Mouse (Mus musculus): ENCODE data around the gene Wdr83os. TPM values are rescaled to one million over a fixed set of nuclear protein-coding genes. Genes with fewer than 3 reads are reported as not detected.

Wdr83os gene
- polyA plus RNA-seq (2012; rRNA removed), result 138 and 173 TPM in 2 replicates

DNA sequence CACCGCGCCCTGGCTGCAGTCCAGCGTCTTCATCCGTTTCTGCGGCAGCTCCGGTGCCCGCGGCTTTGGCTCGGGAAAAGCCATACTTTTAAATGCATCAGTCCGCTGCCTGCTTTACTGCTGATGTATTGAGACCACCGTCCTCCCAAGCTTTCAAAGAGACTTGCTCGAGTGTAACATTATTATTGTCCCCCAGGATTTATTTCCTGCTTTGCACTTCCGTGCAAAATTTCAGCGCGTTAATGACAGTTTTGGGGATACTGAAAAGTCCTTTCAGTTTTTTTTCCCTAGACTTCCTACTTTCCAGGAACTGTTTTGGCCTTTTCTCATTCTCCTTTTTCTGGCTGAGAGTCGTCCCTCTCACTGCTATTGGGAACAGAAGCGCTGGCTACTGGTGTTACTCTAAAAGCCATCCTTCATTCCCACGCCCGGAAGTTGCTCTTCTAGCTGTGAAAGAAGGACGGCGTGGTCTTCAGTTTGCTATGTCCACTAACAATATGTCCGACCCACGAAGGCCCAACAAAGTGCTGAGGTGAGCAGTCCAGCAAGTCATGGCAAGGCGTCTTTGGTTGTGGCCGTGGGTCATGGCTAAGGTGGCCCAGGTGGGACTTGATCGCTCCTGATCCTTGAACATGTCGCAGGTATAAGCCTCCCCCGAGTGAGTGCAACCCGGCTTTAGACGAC is at the start of gene Wdr83os:
Wdr83os (plus strand) TSS at position 209 of the 684 bp plus-strand sequence.

GRCm38 (mm10) chr8:85036718-85037365 is 43.7 kb upstream of the Wdr83os start, which contains the start of gene Tnpo2:
Tnpo2 (plus strand) TSS chr8:85036915.

GRCm38 (mm10) chr8:85059879-85060616 is 20.5 kb upstream of the Wdr83os start, which contains the start of gene Fbxw9:
Fbxw9 (plus strand) TSS chr8:85060055.

GRCm38 (mm10) chr8:85067982-85068381 is 12.6 kb upstream of the Wdr83os start, which contains the start of gene Gm5741:
Gm5741 (minus strand) TSS chr8:85067982.

GRCm38 (mm10) chr8:85071514-85072281 is 8.8 kb upstream of the Wdr83os start, which contains the start of gene Dhps:
Dhps (plus strand) TSS chr8:85071757.

DNA sequence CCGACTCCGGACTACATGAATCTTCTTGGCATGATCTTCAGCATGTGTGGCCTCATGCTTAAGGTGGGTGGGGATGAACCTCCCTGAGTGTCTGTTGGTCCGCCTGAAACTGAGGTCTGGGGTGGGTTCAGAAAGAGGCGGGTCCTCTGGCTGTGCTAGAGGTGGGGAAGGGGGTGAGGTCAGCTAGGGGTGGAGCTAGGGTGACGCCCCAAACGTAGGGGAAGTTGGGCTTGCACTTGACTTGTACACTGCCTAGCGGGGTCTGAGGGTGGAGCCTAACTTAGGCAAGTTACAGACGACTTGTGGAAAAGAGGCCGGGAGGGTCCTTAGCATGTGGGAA is 646 bp downstream of the Wdr83os start, which contains the start of gene Wdr83:
Wdr83 (minus strand) TSS at position 91 of the 340 bp plus-strand sequence.

DNA sequence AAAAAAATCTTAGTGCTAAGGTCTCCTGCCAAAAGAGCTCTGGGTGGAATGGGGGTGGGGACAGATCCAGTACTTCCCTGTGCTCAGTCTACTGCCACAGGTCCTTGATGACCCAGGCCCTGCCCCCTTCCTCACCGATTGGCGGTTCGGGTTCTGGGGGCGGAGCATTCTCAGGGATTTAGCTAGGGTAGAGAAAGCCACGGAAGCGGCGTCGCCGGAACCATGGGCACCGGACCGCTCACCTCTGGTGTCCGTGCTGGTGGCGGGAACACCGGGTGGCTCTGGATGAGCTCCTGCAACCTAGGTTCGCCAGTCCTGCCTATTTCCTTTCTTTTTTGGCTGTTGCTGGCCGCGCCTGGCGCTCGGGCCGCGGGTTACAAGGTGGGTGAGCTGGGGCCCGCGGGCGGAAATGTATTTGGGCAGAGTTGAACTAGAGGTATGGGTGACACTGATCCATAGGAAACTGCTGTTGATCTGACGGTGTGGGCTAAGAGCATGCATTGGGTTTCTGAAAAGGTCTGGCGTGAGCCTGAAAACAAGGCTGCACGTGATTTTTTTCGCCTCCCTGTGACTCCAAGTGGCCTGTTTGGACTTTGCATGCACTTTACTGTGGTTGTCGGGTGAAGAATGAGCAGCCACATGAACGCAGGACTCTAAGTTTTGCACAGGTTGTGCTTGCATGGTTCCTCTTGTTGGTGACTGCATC is 2.7 kb downstream of the Wdr83os start, which contains the start of gene Man2b1:
Man2b1 (plus strand) TSS at position 163 of the 706 bp plus-strand sequence.

GRCm38 (mm10) chr8:85122995-85123394 is 42.5 kb downstream of the Wdr83os start, which contains the start of gene Zfp791:
Zfp791 (minus strand) TSS chr8:85123095.

Other genes with a start within 250 kb of the Wdr83os start
- 111 and 172 TPM in 2 replicates for gene Gadd45gip1, start 249.2 kb upstream of the Wdr83os start, polyA plus RNA-seq (2012; rRNA removed)
- gene Rad23a, start 240.1 kb upstream of the Wdr83os start, polyA plus RNA-seq (2012; rRNA removed), result 67.1 and 86.6 TPM in 2 replicates
- 235 and 272 TPM in 2 replicates for gene Calr, start 233.8 kb upstream of the Wdr83os start, polyA plus RNA-seq (2012; rRNA removed)
- 62.9 and 83.9 TPM in 2 replicates for gene Farsa, start 223.8 kb upstream of the Wdr83os start, polyA plus RNA-seq (2012; rRNA removed)
- gene Syce2, start 208.6 kb upstream of the Wdr83os start, polyA plus RNA-seq (2012; rRNA removed), result 9.6 and 13.0 TPM in 2 replicates
- gene Gcdh, start 186.8 kb upstream of the Wdr83os start, polyA plus RNA-seq (2012; rRNA removed), result 119 and 170 TPM in 2 replicates
- 0.68 and 1.3 TPM in 2 replicates for gene Klf1, start 178.8 kb upstream of the Wdr83os start, polyA plus RNA-seq (2012; rRNA removed)
- 14.7 and 22.8 TPM in 2 replicates for gene Dnase2a, start 172.2 kb upstream of the Wdr83os start, polyA plus RNA-seq (2012; rRNA removed)
- 0.17 and 0.18 TPM in 2 replicates for gene Mast1, start 143.4 kb upstream of the Wdr83os start, polyA plus RNA-seq (2012; rRNA removed)
- gene Rtbdn, start 133.7 kb upstream of the Wdr83os start, polyA plus RNA-seq (2012; rRNA removed), result 0.12 and 0.22 TPM in 2 replicates
- 3.0 and 4.6 TPM in 2 replicates for gene Gm49661, start 111.3 kb upstream of the Wdr83os start, polyA plus RNA-seq (2012; rRNA removed)
- 272 and 313 TPM in 2 replicates for gene Prdx2, start 111.2 kb upstream of the Wdr83os start, polyA plus RNA-seq (2012; rRNA removed)
- 71.9 and 104 TPM in 2 replicates for gene Rnaseh2a, start 111.0 kb upstream of the Wdr83os start, polyA plus RNA-seq (2012; rRNA removed)
- 88.0 and 111 TPM in 2 replicates for gene Junb, start 102.0 kb upstream of the Wdr83os start, polyA plus RNA-seq (2012; rRNA removed)
- gene Hook2, start 90.1 kb upstream of the Wdr83os start, polyA plus RNA-seq (2012; rRNA removed), result 12.0 and 13.4 TPM in 2 replicates
- gene Best2, start 66.2 kb upstream of the Wdr83os start, polyA plus RNA-seq (2012; rRNA removed), result 0.08 and 0.13 TPM in 2 replicates
- gene Asna1, start 55.5 kb upstream of the Wdr83os start, polyA plus RNA-seq (2012; rRNA removed), result 160 and 216 TPM in 2 replicates
- 134 and 160 TPM in 2 replicates for gene Trir, start 53.9 kb upstream of the Wdr83os start, polyA plus RNA-seq (2012; rRNA removed)
- 109 and 112 TPM in 2 replicates for gene Tnpo2, start 43.8 kb upstream of the Wdr83os start, polyA plus RNA-seq (2012; rRNA removed)
- 90.1 and 104 TPM in 2 replicates for gene Fbxw9, start 20.7 kb upstream of the Wdr83os start, polyA plus RNA-seq (2012; rRNA removed)
- gene Gm5741, start 12.8 kb upstream of the Wdr83os start, polyA plus RNA-seq (2012; rRNA removed), result 1.8 and 2.4 TPM in 2 replicates
- 76.3 and 84.0 TPM in 2 replicates for gene Dhps, start 9.0 kb upstream of the Wdr83os start, polyA plus RNA-seq (2012; rRNA removed)
- gene Wdr83, start 566 bp downstream of the Wdr83os start, polyA plus RNA-seq (2012; rRNA removed), result 36.8 and 41.0 TPM in 2 replicates
- gene Man2b1, start 2.5 kb downstream of the Wdr83os start, polyA plus RNA-seq (2012; rRNA removed), result 58.0 and 71.1 TPM in 2 replicates
- 0.41 and 0.56 TPM in 2 replicates for gene Zfp791, start 42.4 kb downstream of the Wdr83os start, polyA plus RNA-seq (2012; rRNA removed)
- gene Cks1brt, start 71.2 kb downstream of the Wdr83os start, polyA plus RNA-seq (2012; rRNA removed), result not detected in 2 replicates
- gene Olfr371, start 145.2 kb downstream of the Wdr83os start, polyA plus RNA-seq (2012; rRNA removed), result not detected in 2 replicates
- 12.5 and 12.8 TPM in 2 replicates for gene Orc6, start 218.9 kb downstream of the Wdr83os start, polyA plus RNA-seq (2012; rRNA removed)
- gene Vps35, start 219.1 kb downstream of the Wdr83os start, polyA plus RNA-seq (2012; rRNA removed), result 7.2 and 7.6 TPM in 2 replicates

Measured in ovary, adult 2 months (tissue).